Mouse (Mus musculus) heart, adult 2 months (tissue): ENCODE results near the gene Sidt1. TPM values are rescaled to one million over a fixed set of nuclear protein-coding genes. Genes with fewer than 3 reads are reported as not detected.

ENCODE experiments used
- DNase-seq, 2 experiments: peaks; one replicate each; pipeline ENCODE4 v3.0.0; 2021
- H3K27ac ChIP-seq: fragments of 200-600 bp; 2 replicates; pipeline ENCODE4 v1.8.1; 2022
- H3K27me3 ChIP-seq: fragments of 200-500 bp; 2 replicates; pipeline ENCODE4 v1.6.1; 2012; ENCODE audit warnings: mild to moderate bottlenecking, low read length, inconsistent platforms, mixed read lengths; ENCODE audit not compliant: control insufficient read depth, insufficient read depth
- H3K36me3 ChIP-seq: fragments of 200-500 bp; 2 replicates; pipeline ENCODE4 v1.6.1; 2012; ENCODE audit warnings: low read length, inconsistent platforms; ENCODE audit not compliant: control insufficient read depth, insufficient read depth
- H3K4me1 ChIP-seq: fragments of 200-500 bp; 2 replicates; pipeline ENCODE4 v1.6.1; 2011; ENCODE audit warnings: low read length; ENCODE audit not compliant: control insufficient read depth, insufficient read depth
- H3K4me3 ChIP-seq: fragments of 200-600 bp; 2 replicates; pipeline ENCODE4 v1.8.1; 2022
- H3K79me2 ChIP-seq: fragments of 200-500 bp; replicated peaks from 2 replicates; pipeline ENCODE4 v1.6.1; 2012; ENCODE audit warnings: mild to moderate bottlenecking, inconsistent platforms, low read length, moderate library complexity, mixed read lengths; ENCODE audit not compliant: control insufficient read depth, insufficient read depth
- H3K9ac ChIP-seq: fragments of 200-500 bp; 2 replicates; pipeline ENCODE4 v1.6.1; 2012; ENCODE audit warnings: low read depth, mild to moderate bottlenecking, control low read depth, inconsistent platforms, low read length, mixed read lengths
- CTCF ChIP-seq: fragments of 200-600 bp; IDR thresholded peaks from 2 replicates; pipeline ENCODE4 v1.8.1; 2022; ENCODE audit warnings: antibody characterized with exemption, mild to moderate bottlenecking, moderate library complexity
- EP300 ChIP-seq: fragments of 200-500 bp; IDR thresholded peaks from 2 replicates; pipeline ENCODE4 v1.6.1; 2011; ENCODE audit warnings: low read depth, low read length, control low read depth; ENCODE audit not compliant: insufficient read depth
- POLR2A ChIP-seq: fragments of 200-500 bp; IDR thresholded peaks from 2 replicates; pipeline ENCODE4 v1.6.1; 2011; ENCODE audit warnings: mild to moderate bottlenecking, low read depth, low read length, control low read depth; ENCODE audit not compliant: insufficient read depth
- WGBS: fragments of 180-500 bp; shearing (Covaris S2); methylation state at CpG from one replicate; pipeline ENCODE4 v1.1.7; 2018; 5-methylcytosine and 5-hydroxymethylcytosine counted together
- intact Hi-C: fragments of 180-260 bp; cut with DNase I; formaldehyde crosslinking; loops from one replicate; pipeline ENCODE4 v1.15.1; 2025
- polyA plus RNA-seq: library from polyadenylated mRNA; depleted of rRNA; stranded (reverse); fragments of >200 nt; gene quantifications from 2 replicates; pipeline ENCODE4 v1.2.3, GENCODE M21; 2012; rRNA removed
- total RNA-seq, 2 experiments: library from RNA; stranded (reverse); gene quantifications; 2 replicates each; pipeline ENCODE4 v1.2.3; 2021

Gene Sidt1
- total and polyA plus RNA-seq, 3 experiments = 0.32 to 1.3 (median 0.37) TPM

DNA sequence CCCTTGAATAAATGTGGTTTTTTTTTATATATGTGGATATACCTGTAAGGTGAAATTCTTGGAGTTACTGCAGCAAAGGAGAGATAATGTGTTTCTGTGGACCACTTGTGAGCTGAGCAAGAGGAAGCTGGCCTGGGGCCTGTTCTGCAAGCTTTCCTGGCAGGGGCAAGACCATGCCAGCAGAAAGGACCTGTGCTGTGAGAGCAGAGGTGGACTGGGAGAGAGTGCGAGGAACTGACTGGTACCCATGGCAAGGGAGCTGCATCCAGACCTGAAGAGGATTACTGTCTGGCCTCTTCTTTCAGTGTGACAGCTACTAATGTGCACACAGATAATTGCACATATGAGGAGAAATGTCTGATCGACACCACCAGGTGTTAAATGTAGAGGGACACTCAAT, 142.0 kb downstream of the Sidt1 start:
- no peak overlapping the region for H3K4me3 ChIP-seq
- 89% methylated on average over 2 of the region's 2 CpGs for WGBS

More for the DNA sequence above, 142.0 kb downstream of the Sidt1 start:
- Histone ChIP-seq H3K79me2 (peaks cover 3% of the 10 kb centered on the region; the same call in 1 of the 2 replicates), H3K27ac (no peak overlapping the region), H3K27me3 (no peaks in the 10 kb centered on the region), H3K4me1 (peaks cover 2% of the 10 kb centered on the region; the same call in 1 of the 2 replicates), H3K9ac (no peak overlapping the region), H3K36me3 (peaks cover 4% of the 10 kb centered on the region; the same call in 1 of the 2 replicates)
- intact Hi-C loops = no loop called here
- TF ChIP-seq EP300 (no peak), POLR2A (no peak), CTCF (no peak)
- no peak for DNase-seq

Other genes starting within 250 kb of the Sidt1 start
- gene Atp6v1a, start 193.5 kb downstream of the Sidt1 start, total RNA-seq = 10 to 100 TPM; 24.2 to 25.3 TPM
- gene Atp6v1a, start 193.5 kb downstream of the Sidt1 start, polyA plus RNA-seq = 8.3 and 19.2 TPM in 2 replicates
- 10 to 100 TPM; 57.6 to 62.1 TPM for gene Naa50, start 193.4 kb downstream of the Sidt1 start, total RNA-seq
- gene Naa50, start 193.4 kb downstream of the Sidt1 start, polyA plus RNA-seq = 6.6 and 13.4 TPM in 2 replicates
- gene Usf3, start 159.9 kb downstream of the Sidt1 start, total RNA-seq = 10 to 100 TPM; 16.5 to 21.2 TPM
- 5.9 and 8.1 TPM in 2 replicates for gene Usf3, start 159.9 kb downstream of the Sidt1 start, polyA plus RNA-seq
- gene Spice1, start 13.9 kb upstream of the Sidt1 start, total RNA-seq = 1 to 10 TPM; 9.3 to 10.0 TPM
- gene Spice1, start 13.9 kb upstream of the Sidt1 start, polyA plus RNA-seq = 4.5 and 6.5 TPM in 2 replicates
- not detected for gene Cfap44, start 61.6 kb upstream of the Sidt1 start, total RNA-seq
- gene Cfap44, start 61.6 kb upstream of the Sidt1 start, polyA plus RNA-seq = 0.55 TPM in 1 of 2 replicates, not detected in the other
- 1 to 10 TPM; 3.5 to 4.2 TPM for gene Boc, start 225.7 kb upstream of the Sidt1 start, total RNA-seq
- gene Boc, start 225.7 kb upstream of the Sidt1 start, polyA plus RNA-seq = 4.4 and 5.6 TPM in 2 replicates